Mouse (Mus musculus): ENCODE results near the gene Dnm2.
"Not testable (repeated sequence)": the region's sequence is repeated elsewhere in the genome, so short reads cannot be mapped to it uniquely, and the experiment has no call there.

The Dnm2 gene

DNA sequence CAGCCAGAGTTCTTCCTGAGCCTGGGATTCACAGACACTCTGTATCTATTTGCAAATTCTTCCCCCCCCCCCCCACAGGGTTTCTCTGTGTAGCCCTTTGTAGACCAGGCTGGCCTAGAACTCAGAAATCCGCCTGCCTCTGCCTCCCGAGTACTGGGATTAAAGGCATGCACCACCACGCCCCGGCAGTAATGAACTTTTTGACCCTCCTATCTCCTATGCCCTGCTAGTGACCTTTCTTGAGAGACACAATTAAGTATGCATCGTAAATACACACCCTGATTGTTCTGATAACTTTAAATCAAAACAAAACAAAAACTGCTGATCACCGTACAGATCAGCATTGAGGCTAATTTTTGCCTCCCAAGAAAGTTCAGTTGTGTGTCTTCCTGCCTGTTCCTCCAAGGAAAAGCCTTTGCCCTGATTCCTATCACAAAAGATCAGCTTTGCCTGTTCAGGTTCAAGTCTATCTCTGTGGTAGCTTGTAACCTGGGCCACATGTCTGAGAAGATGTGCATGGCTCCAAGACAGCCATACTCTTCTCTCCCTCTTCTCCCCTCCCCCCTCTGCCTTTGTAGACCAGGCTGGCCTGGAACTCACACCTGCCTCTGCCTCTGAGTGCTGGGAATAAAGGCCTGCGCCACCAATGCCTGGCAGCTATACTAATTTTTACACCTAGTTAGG, 31.7 kb downstream of the Dnm2 start:
- no peak for DNase-seq (ENCODE audit: low spot score)

DNA sequence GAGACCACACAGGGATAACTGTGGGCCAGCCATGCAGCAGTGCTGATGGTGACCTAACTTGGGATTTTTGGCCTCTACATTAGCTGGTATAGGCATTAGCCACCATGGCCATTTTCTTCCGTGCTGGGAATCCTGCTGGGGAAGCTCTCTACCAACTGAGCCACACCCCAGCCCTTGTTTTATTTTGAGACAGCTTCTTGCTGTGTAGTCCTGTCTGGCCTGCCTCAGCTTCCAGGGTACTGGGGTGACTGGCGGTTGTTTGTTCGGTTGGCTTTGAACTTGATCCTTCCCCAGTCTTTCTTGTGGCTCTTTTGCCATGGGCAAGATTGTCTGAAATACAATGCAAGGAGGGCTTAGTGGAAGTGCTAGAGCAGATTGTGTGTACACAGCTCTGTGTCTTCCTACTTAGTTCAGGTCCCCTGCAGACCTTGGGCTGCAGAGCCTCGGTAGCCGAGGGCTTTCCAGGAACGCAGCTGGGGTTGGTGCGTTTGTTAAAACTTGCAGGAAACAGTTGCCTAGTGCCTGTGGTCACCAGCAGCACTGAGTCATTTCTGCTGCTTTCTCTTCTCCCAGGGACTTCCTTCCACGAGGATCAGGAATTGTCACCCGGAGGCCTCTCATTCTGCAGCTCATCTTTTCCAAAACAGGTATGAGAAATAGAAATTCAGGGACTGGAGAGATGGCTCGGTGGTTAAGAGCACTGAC, 32.4 kb downstream of the Dnm2 start:
- no peak for DNase-seq (ENCODE audit: low spot score)

- no peak for DNase-seq (ENCODE audit: low spot score)
Measured at GRCm38 (mm10) chr9:21458821-21459220, 34.1 kb downstream of the Dnm2 start.

DNA sequence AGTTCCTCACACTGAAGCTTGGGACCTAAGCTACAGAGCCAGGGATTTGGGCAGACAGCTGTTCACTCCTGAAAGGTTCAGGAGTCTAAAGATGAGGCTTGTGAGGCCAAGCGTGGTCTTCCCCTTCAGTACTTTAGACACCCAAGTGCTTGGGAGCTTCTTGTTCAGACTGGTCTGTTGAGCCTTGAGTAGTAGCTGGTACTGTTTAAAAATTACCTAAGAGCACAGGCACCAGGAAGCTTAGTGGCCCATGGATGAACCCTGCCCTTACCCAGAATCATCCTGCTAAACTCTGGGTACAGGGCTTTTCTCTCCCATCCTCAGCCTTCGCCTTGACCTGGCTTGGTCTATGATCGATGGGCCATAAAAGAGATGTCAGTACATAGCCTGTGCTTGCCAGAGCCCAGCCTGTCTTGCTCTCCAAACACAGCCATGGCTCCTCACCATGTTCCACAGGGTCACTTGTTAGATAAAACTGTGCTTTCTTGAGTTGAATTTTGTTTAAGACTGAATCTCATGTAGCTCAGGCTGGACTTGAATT, 35.8 kb downstream of the Dnm2 start:
- no peak for DNase-seq (ENCODE audit: low spot score)

DNA sequence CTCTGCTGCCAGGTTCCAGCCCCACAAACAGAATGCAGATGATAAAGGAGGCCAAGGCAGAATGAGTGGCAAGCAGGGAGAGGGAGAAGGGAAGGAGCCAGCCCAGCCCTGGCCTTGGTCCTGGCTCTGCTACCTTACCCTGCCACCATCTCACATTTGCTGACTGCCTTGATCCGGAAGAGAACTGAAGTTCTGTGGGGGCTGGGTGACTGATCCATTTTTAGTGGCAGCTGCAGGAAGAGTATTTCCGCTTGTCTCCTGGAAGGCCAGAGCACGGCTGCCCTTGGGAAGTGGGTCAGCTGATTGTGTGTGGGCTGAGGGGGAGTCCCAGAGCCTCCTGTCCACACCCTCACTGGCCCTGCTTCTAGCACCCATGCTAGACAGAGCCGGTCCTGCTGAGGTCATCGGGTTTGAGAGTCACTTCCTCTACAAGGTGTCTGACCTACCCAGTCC, 38.5 kb downstream of the Dnm2 start:
- peak; percentile 52 for DNase-seq (ENCODE audit: low spot score)

GRCm38 (mm10) chr9:21463766-21464564, 39.3 kb downstream of the Dnm2 start:
- DNase-seq (ENCODE audit: low spot score) = no peak

GRCm38 (mm10) chr9:21464565-21464928, 39.8 kb downstream of the Dnm2 start:
- DNase-seq (ENCODE audit: low spot score) = not testable (repeated sequence)

- DNase-seq (ENCODE audit: low spot score) = peak; percentile 29
Measured at GRCm38 (mm10) chr9:21469032-21470024, 44.6 kb downstream of the Dnm2 start.

DNA sequence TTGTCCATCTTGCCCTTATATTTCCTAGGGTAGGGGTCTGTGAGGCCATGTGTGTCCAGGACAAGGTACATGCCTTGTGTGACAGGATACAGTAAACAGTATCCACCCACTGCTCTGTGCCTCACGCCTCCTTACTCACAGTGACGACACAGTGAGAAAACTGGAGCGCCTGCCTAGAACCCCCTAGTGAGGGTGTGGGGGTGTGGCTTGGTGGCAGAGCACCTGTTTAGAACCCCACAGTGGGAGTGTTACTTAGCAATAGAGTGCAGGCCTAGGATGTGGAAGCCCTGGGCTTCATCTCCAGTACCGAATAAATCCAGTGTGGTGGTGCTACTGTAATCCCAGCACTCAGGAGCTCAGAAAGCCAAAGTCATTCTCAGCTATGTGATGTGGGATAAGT, 48.2 kb downstream of the Dnm2 start:
- no peak for DNase-seq (ENCODE audit: low spot score)

DNA sequence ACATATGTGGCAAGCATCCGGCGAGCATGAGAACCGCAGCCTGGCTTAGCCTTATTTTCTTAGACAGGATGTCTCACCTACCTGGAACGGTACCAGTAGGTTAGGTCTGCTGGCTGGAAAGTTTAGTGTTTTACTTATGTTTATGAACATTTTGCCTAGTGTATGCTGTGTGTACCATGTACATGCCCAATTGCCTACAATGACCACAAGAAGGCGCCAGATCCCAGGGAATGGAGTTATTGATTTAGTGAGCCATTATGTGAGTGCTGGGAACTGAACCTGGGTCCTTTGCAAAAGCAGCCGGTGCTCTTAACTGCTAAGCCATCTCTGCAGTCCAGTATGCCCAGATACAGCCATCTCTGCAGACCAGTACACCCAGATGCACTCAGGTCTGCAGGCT, 53.0 kb downstream of the Dnm2 start:
- DNase-seq (ENCODE audit: low spot score) = no peak

DNA sequence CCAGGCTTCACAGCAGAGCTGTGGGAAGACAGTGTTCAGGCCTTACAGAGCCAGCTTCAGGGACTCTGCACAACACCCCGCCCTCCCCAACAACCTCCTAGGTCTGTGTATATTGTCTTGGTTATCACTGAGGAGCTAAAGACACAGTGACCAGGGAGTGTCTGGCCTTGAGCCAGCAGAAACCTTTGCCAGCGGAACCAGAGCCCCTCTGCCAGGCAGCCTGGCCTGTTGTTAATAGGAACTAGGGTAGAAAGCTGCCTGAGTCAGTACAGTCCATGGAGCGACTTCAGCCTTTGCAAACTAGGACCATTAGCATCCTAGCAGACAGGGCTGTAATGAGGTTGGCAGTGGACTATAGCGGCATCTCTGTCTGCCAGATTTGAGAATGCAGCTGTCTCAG, 59.4 kb downstream of the Dnm2 start:
- DNase-seq (ENCODE audit: low spot score) = peak; percentile 71

DNA sequence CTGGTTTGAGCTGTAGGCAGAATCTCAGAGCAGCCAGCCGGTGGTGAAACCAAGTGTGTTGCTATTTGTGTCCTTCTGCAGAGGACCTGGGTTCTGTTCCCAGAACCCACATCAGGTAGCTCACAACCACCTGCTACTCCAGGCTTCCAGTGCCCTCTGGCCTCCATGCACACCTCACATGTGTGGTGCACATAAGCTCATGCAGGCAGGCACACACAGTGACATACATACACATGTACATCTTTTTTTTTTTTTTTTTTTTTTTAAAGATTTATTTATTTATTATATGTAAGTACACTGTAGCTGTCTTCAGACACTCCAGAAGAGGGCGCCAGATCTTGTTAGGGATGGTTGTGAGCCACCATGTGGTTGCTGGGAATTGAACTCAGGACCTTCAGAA, 63.5 kb downstream of the Dnm2 start:
- not testable (repeated sequence) for DNase-seq (ENCODE audit: low spot score)

- no peak for DNase-seq (ENCODE audit: low spot score)
Measured at GRCm38 (mm10) chr9:21490696-21491095, 66.0 kb downstream of the Dnm2 start.

- DNase-seq (ENCODE audit: low spot score) = no peak
Measured at GRCm38 (mm10) chr9:21493907-21494306, 69.2 kb downstream of the Dnm2 start.

GRCm38 (mm10) chr9:21494726-21495125, 70.0 kb downstream of the Dnm2 start:
- no peak for DNase-seq (ENCODE audit: low spot score)

DNA sequence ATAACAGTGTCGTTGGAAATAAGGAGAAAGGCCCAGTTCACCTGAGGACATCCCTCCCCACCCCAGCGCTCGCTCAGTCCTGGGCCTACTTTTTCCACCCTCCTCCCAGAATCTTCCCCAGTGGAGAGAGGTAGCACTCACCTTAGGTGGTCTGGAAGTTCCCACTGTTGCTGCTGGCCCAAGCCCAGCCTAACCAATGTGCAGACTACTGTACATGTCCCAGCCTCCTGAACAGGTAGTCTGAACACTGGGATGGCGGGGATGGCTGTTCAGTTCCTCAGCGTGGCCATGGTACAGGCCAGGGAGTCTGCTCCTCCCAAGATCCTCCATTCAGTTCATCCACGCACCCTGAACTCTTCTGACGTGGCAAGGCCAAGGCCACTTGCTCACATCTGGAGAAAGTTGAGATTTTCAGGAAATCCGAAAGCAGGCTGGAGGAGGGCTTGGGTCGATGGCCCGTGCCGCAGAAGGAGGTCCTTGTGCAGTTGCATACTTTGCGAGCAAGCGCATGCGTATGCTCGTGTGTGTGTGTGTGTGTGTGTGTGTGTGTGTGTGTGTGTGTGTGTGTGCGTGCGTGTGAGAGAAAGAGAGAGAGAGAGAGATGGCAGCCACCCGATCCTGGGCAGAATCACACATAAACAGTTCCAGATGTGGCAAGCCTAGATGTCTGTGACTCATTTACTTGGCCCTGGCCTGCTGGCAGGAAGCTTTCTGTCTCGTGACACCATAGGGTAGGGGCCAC, 71.8 kb downstream of the Dnm2 start:
- peak; percentile 39 for DNase-seq (ENCODE audit: low spot score)

DNA sequence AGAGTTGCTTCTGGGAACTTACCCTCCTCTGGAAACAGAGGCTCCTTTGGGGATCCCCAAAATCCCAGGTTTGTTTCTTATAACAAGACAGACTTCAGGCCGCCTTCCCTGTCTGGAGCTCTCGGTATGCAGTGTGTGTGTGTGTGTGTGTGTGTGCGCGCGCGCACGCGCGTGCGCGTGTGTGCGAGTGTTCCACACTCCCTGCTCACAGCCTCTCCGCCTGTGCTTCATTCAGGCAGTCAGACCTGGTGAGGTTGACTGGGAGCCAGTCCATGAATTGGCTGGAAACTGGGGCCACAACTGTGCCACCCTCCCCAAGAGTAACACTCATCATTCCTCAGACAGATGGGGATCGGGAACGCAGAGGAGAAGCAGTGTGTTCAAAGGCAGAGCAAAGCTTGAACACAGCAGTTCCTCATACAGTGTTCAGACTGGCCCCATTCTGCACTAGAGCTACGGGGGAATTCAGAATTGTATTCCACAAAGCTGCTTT, 72.4 kb downstream of the Dnm2 start:
- no peak for DNase-seq (ENCODE audit: low spot score)

GRCm38 (mm10) chr9:21497664-21498063, 73.0 kb downstream of the Dnm2 start:
- DNase-seq (ENCODE audit: low spot score) = no peak

GRCm38 (mm10) chr9:21498284-21498902, 73.7 kb downstream of the Dnm2 start:
- no peak for DNase-seq (ENCODE audit: low spot score)

DNA sequence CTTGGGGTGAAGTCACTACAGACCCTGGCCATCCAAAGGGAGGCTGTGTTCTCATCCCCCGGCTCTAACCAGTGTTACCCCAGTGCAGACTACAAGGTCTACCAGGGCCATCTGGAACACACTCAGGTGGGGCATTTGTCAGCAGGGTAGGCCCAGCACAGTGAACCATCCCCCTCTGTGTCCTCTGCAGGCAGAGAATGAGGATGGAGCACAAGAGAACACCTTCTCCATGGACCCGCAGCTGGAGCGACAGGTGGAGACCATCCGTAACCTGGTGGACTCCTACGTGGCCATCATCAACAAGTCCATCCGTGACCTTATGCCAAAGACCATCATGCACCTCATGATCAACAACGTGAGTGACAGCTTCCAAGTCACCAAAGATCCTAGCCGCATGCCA, 78.6 kb downstream of the Dnm2 start:
- DNase-seq (ENCODE audit: low spot score) = no peak
